8 mouse cellular contexts compared by ENCODE assay signal in genomic region chr15:83464905-83465650, GRCm38 (mm10). TPM values are rescaled to one million over a fixed set of nuclear protein-coding genes. Genes with fewer than 3 reads are reported as not detected.
DNase-seq lines count a peak whose midpoint lies in the region; ATAC-seq and TF ChIP-seq lines count a peak whose summit lies in the region.

No protein-coding gene starts in this region.

- H3K9ac ChIP-seq in kidney, embryonic 14.5 days (ENCODE audit: low read depth, low read length) = no peak overlapping the region
- H3K9ac ChIP-seq in heart, postnatal 0 days (replicated peaks; ENCODE audit: low read depth, low read length) = no peak overlapping the region
- no peak overlapping the region for H3K9ac ChIP-seq in liver, embryonic 15.5 days
- no peak overlapping the region for H3K9ac ChIP-seq in stomach, embryonic 16.5 days (ENCODE audit: low read length)

- ATAC-seq in kidney, embryonic 14.5 days (ENCODE audit: low FRiP score, low TSS enrichment) = 0 out of 2 replicates have a peak, but pooled peaks have one; percentile 25
- ATAC-seq in heart, postnatal 0 days (ENCODE audit: insufficient read depth, low read depth) = peak; percentile 6; the same call in 1 of the 2 replicates
- peak; percentile 17 for ATAC-seq in liver, embryonic 15.5 days (ENCODE audit: insufficient read depth)
- no peak for ATAC-seq in stomach, embryonic 16.5 days (ENCODE audit: insufficient read depth, low FRiP score)

- no peak for DNase-seq in kidney, adult 18-20 months
- DNase-seq in R1 (ENCODE audit: low read depth, low spot score) = peak; percentile 95
- no peak for DNase-seq in heart, postnatal 0 days (ENCODE audit: low spot score)
- no peak for DNase-seq in layer of hippocampus, adult 9-11 months
- no peak for DNase-seq in adrenal gland, postnatal 10 days

- TF ChIP-seq EP300 in heart, postnatal 0 days (IDR thresholded peaks at IDR 0.05; ENCODE audit: low read depth) = no peak

- 0 out of 2 replicates have a peak overlapping the region, but pooled peaks have one; percentile 2 for H3K4me2 ChIP-seq in kidney, embryonic 14.5 days (replicated peaks; ENCODE audit: low read depth, low read length)
- H3K4me2 ChIP-seq in heart, postnatal 0 days (ENCODE audit: low read depth, low read length) = peak overlapping the region; percentile 85; the same call in 1 of the 2 replicates
- peak overlapping the region; percentile 87 for H3K4me2 ChIP-seq in liver, embryonic 15.5 days
- peak overlapping the region; percentile 42 for H3K4me2 ChIP-seq in stomach, embryonic 16.5 days (ENCODE audit: low read depth, low read length)

- peaks cover 10% of the 10 kb centered on the region; the same call in 1 of the 2 replicates for H3K4me1 ChIP-seq in kidney, embryonic 14.5 days (ENCODE audit: control insufficient read depth, insufficient read depth, low read length)
- peaks cover 22% of the 10 kb centered on the region for H3K4me1 ChIP-seq in heart, postnatal 0 days (ENCODE audit: control insufficient read depth, insufficient read depth)
- peaks cover 45% of the 10 kb centered on the region for H3K4me1 ChIP-seq in liver, embryonic 15.5 days (replicated peaks)
- peaks cover 9% of the 10 kb centered on the region for H3K4me1 ChIP-seq in stomach, embryonic 16.5 days (ENCODE audit: control insufficient read depth, insufficient read depth, low read length)

- TF ChIP-seq CTCF in heart, postnatal 0 days (IDR thresholded peaks at IDR 0.05; ENCODE audit: low read depth) = peak; percentile 22; the same call in 1 of the 2 replicates

- H3K9me3 ChIP-seq in kidney, embryonic 14.5 days (ENCODE audit: control insufficient read depth, low read length) = no peaks in the 10 kb centered on the region
- H3K9me3 ChIP-seq in heart, postnatal 0 days (replicated peaks; ENCODE audit: control insufficient read depth, low read length) = no peaks in the 10 kb centered on the region
- H3K9me3 ChIP-seq in liver, embryonic 15.5 days (replicated peaks) = no peaks in the 10 kb centered on the region
- H3K9me3 ChIP-seq in stomach, embryonic 16.5 days (replicated peaks; ENCODE audit: control insufficient read depth, low read length) = no peaks in the 10 kb centered on the region

- H3K36me3 ChIP-seq in kidney, embryonic 14.5 days (ENCODE audit: control insufficient read depth, insufficient read depth, low read length) = no peaks in the 10 kb centered on the region
- no peaks in the 10 kb centered on the region for H3K36me3 ChIP-seq in heart, postnatal 0 days (replicated peaks; ENCODE audit: control insufficient read depth, insufficient read depth, low read length)
- peaks cover 5% of the 10 kb centered on the region; the same call in 1 of the 2 replicates for H3K36me3 ChIP-seq in liver, embryonic 15.5 days (replicated peaks)
- H3K36me3 ChIP-seq in stomach, embryonic 16.5 days (ENCODE audit: control insufficient read depth, insufficient read depth, low read length) = no peaks in the 10 kb centered on the region

- no peaks in the 10 kb centered on the region for H3K27me3 ChIP-seq in kidney, embryonic 14.5 days (ENCODE audit: control insufficient read depth, insufficient read depth, low read length)
- H3K27me3 ChIP-seq in heart, postnatal 0 days (ENCODE audit: control insufficient read depth, insufficient read depth, low read length) = no peaks in the 10 kb centered on the region
- peaks cover 10% of the 10 kb centered on the region for H3K27me3 ChIP-seq in liver, embryonic 15.5 days
- H3K27me3 ChIP-seq in stomach, embryonic 16.5 days (ENCODE audit: control insufficient read depth, insufficient read depth, low read length) = no peaks in the 10 kb centered on the region

- WGBS in kidney, embryonic 14.5 days = 81% methylated on average over 19 of the region's 19 CpGs
- 75% methylated on average over 19 of the region's 19 CpGs for WGBS in heart, postnatal 0 days
- 58% methylated on average over 19 of the region's 19 CpGs for WGBS in liver, embryonic 15.5 days (ENCODE audit: insufficient replicate concordance)
- WGBS in stomach, embryonic 16.5 days = 75% methylated on average over 19 of the region's 19 CpGs

- peak overlapping the region; percentile 83; the same call in 1 of the 2 replicates for H3K4me3 ChIP-seq in kidney, embryonic 14.5 days (ENCODE audit: low read length)
- H3K4me3 ChIP-seq in heart, postnatal 0 days (ENCODE audit: low read depth, low read length) = peak overlapping the region; percentile 79
- peak overlapping the region; percentile 93 for H3K4me3 ChIP-seq in liver, embryonic 15.5 days (replicated peaks)
- peak overlapping the region; percentile 32 for H3K4me3 ChIP-seq in stomach, embryonic 16.5 days (replicated peaks; ENCODE audit: low read length)

- no peak overlapping the region for H3K27ac ChIP-seq in kidney, embryonic 14.5 days (ENCODE audit: low read depth, low read length)
- no peak overlapping the region for H3K27ac ChIP-seq in heart, postnatal 0 days (ENCODE audit: low read depth)
- H3K27ac ChIP-seq in liver, embryonic 15.5 days (replicated peaks) = peak overlapping the region; percentile 89
- peak overlapping the region; percentile 8; the same call in 1 of the 2 replicates for H3K27ac ChIP-seq in stomach, embryonic 16.5 days (ENCODE audit: low read length)

RNA-seq across cellular contexts. Expression of gene Pacsin2, which starts 0.7 kb away (rescaled TPM):
- 37.9 and 64.2 TPM in 2 replicates for polyA plus RNA-seq in kidney, embryonic 14.5 days (2014; fragmentation: Nextera tagmentation; extraction: Ambion mirVana)
- total RNA-seq in heart, postnatal 0 days (2014; rRNA removed; ENCODE audit: low replicate concordance) = 65.0 and 78.0 TPM in 2 replicates
- polyA plus RNA-seq in heart, postnatal 0 days (2015; fragmentation: Nextera tagmentation; extraction: Ambion mirVana) = 53.0 and 63.3 TPM in 2 replicates
- 46.7 and 50.5 TPM in 2 replicates for polyA plus RNA-seq in liver, embryonic 15.5 days (2015; fragmentation: Nextera tagmentation; extraction: Ambion mirVana)
- polyA plus RNA-seq in stomach, embryonic 16.5 days (2015; fragmentation: Nextera tagmentation; extraction: Ambion mirVana) = 64.5 and 67.9 TPM in 2 replicates
- total RNA-seq in adrenal gland, postnatal 10 days (2021) = 10 to 100 TPM; 69.9 to 76.3 TPM

RNA-seq across cellular contexts. Expression of gene Ttll1, which starts 45.6 kb away (rescaled TPM):
- 14.8 and 19.8 TPM in 2 replicates for polyA plus RNA-seq in kidney, embryonic 14.5 days (2014; fragmentation: Nextera tagmentation; extraction: Ambion mirVana)
- 5.8 and 10.7 TPM in 2 replicates for total RNA-seq in heart, postnatal 0 days (2014; rRNA removed; ENCODE audit: low replicate concordance)
- 23.2 and 25.7 TPM in 2 replicates for polyA plus RNA-seq in heart, postnatal 0 days (2015; fragmentation: Nextera tagmentation; extraction: Ambion mirVana)
- polyA plus RNA-seq in liver, embryonic 15.5 days (2015; fragmentation: Nextera tagmentation; extraction: Ambion mirVana) = 4.5 and 4.9 TPM in 2 replicates
- polyA plus RNA-seq in stomach, embryonic 16.5 days (2015; fragmentation: Nextera tagmentation; extraction: Ambion mirVana) = 20.9 and 21.0 TPM in 2 replicates
- total RNA-seq in adrenal gland, postnatal 10 days (2021) = 1 to 10 TPM; 7.0 to 9.5 TPM

Comparison
In these comparisons a context has a peak if more than half of its experiments do, and no peak if none do; other contexts are left out.
1. H3K27ac ChIP-seq: peak in liver, embryonic 15.5 days (single experiment) and stomach, embryonic 16.5 days (single experiment); none in kidney, embryonic 14.5 days (single experiment) and heart, postnatal 0 days (single experiment).
2. H3K4me2 ChIP-seq: peak in every context shown above with its lines; median percentile 87 in liver, embryonic 15.5 days; 85 in heart, postnatal 0 days; 42 in stomach, embryonic 16.5 days; 2 in kidney, embryonic 14.5 days.
3. H3K4me3 ChIP-seq: peak in every context shown above with its lines; median percentile 93 in liver, embryonic 15.5 days; 83 in kidney, embryonic 14.5 days; 79 in heart, postnatal 0 days; 32 in stomach, embryonic 16.5 days.